Mouse (Mus musculus) stomach, embryonic 16.5 days (tissue): ENCODE results near the gene Spink4. TPM values are rescaled to one million over a fixed set of nuclear protein-coding genes. Genes with fewer than 3 reads are reported as not detected.
"Not testable (repeated sequence)": the region's sequence is repeated elsewhere in the genome, so short reads cannot be mapped to it uniquely, and the experiment has no call there.

ENCODE experiments used
- ATAC-seq: fragments of 200-750 bp; cut with Nextera tagmentation; 2 replicates; pipeline ENCODE4 v1.8.0; 2017; ENCODE audit warnings: moderate number of reproducible peaks, moderate TSS enrichment; ENCODE audit not compliant: insufficient read depth, low FRiP score
- H3K27ac ChIP-seq: fragments of 300-500 bp; sonication (generic); 2 replicates; pipeline ENCODE4 v1.5.1; 2014; ENCODE audit warnings: low read length
- H3K27me3 ChIP-seq: fragments of 300-500 bp; sonication (generic); 2 replicates; pipeline ENCODE4 v1.6.1; 2014; ENCODE audit warnings: low read length, control low read depth, mixed read lengths; ENCODE audit not compliant: control insufficient read depth, insufficient read depth
- H3K36me3 ChIP-seq: fragments of 300-500 bp; sonication (generic); 2 replicates; pipeline ENCODE4 v1.6.1; 2014; ENCODE audit warnings: low read length; ENCODE audit not compliant: control insufficient read depth, insufficient read depth
- H3K4me1 ChIP-seq: fragments of 300-500 bp; sonication (generic); 2 replicates; pipeline ENCODE4 v1.6.1; 2014; ENCODE audit warnings: low read length, control low read depth, mixed read lengths; ENCODE audit not compliant: control insufficient read depth, insufficient read depth
- H3K4me2 ChIP-seq: fragments of 300-500 bp; sonication (generic); 2 replicates; pipeline ENCODE4 v1.6.1; 2014; ENCODE audit warnings: low read depth, low read length, mixed read lengths
- H3K4me3 ChIP-seq: fragments of 300-500 bp; sonication (generic); replicated peaks from 2 replicates; pipeline ENCODE4 v1.5.1; 2014; ENCODE audit warnings: mild to moderate bottlenecking, low read length
- H3K9ac ChIP-seq: fragments of 300-500 bp; sonication (generic); 2 replicates; pipeline ENCODE4 v1.6.1; 2014; ENCODE audit warnings: low read length
- H3K9me3 ChIP-seq: fragments of 300-500 bp; sonication (generic); replicated peaks from 2 replicates; pipeline ENCODE4 v1.6.1; 2016; ENCODE audit warnings: low read length, control low read depth; ENCODE audit not compliant: control insufficient read depth
- WGBS: fragments of 180-500 bp; shearing (Covaris S2); extraction: QIAGEN DNeasy Blood & Tissue Kit; methylation state at CpG from one replicate; pipeline ENCODE4 v1.1.7; 2014; 5-methylcytosine and 5-hydroxymethylcytosine counted together
- polyA plus RNA-seq: library from polyadenylated mRNA; unstranded; fragments of >200 nt; fragmentation: Nextera tagmentation; extraction: Ambion mirVana; gene quantifications from 2 replicates; pipeline ENCODE4 v1.2.1, GENCODE M21; 2015

Spink4 gene
- polyA plus RNA-seq, 1 experiment from 2014 or later, result 40.3 TPM

DNA sequence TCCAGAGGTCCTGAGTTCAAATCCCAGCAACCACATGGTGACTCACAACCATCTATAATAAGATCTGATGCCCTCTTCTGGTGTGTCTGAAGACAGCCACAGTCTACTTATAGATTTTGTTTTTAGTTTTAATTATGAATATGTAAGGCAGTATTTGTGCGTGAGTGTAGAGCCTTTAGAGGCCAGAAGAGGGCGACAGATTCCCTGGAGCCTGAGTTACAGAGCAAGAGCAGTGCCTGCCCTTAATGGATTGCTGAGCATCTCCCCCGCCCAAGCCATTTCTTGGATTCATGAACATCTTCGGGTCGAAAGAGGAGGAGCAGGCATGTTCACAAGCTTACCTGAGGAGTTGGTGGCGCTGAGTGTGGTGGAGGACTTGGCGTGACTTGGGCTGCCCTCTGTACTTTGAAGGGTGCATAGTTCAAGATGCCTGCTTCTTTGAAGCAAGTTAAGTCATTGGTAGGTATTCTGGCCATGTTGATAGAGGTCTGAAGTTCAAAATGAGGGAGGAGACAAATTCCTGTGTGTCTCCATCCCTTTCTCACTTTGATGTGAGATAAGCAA is 3.2 kb upstream of the Spink4 start:
- Histone ChIP-seq H3K4me1 (0 out of 2 replicates have a peak, but pooled peaks cover 3% of the 10 kb centered on the region), H3K27me3 (no peaks in the 10 kb centered on the region), H3K9me3 (no peaks in the 10 kb centered on the region), H3K9ac (no peak overlapping the region), H3K36me3 (no peaks in the 10 kb centered on the region), H3K4me3 (no peak overlapping the region), H3K27ac (no peak overlapping the region), H3K4me2 (no peak overlapping the region)
- no peak for ATAC-seq
- 90% methylated on average over 7 of the region's 7 CpGs for WGBS

DNA sequence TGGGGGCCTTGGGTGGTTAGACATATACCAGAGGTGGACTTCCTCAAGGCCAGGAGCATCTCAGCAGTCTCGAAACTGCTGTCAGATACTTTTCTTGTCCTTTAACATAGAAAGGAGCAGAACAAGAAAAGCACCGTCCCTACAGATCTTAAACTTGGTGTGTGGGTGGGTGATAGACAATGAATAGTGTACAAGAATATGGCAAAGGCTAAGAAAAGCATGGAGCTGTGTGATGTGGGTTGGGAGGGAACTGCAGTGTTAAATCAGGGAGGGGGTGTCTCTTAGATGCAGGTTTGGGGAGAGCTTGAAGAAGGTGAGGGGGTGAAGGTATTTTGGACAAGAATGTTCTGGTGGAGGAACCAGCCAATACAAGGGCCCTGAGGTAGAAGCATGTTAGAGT is 724 bp downstream of the Spink4 start:
- Histone ChIP-seq H3K27me3 (no peaks in the 10 kb centered on the region), H3K9ac (no peak overlapping the region), H3K4me2 (no peak overlapping the region), H3K4me1 (0 out of 2 replicates have a peak, but pooled peaks cover 3% of the 10 kb centered on the region), H3K4me3 (no peak overlapping the region), H3K36me3 (no peaks in the 10 kb centered on the region), H3K9me3 (no peaks in the 10 kb centered on the region), H3K27ac (no peak overlapping the region)
- WGBS, result 71% methylated on average over 2 of the region's 2 CpGs
- ATAC-seq, result no peak

DNA sequence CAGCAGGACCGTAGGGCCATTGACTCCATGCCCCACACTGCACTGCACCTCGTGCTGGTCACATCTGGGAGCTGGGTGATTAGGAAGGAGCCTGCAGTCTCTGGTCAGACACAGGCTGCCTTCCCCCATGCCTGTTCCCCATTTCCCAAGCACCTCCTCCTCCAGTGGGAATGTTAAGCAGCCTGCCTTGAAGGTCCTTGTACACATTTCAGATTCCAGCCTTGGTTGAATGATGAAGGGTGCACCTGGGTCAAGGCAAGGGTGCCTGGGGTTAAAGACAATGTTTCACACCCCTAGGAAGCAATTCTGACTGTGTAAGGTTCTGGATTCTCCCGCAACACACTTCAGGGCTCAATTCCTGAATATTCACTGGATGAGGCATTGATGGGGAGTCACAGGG is 1.4 kb downstream of the Spink4 start:
- Histone ChIP-seq H3K4me1 (0 out of 2 replicates have a peak, but pooled peaks cover 3% of the 10 kb centered on the region), H3K36me3 (no peaks in the 10 kb centered on the region), H3K27me3 (no peaks in the 10 kb centered on the region), H3K9ac (no peak overlapping the region), H3K9me3 (no peaks in the 10 kb centered on the region; the same call in 1 of the 2 replicates), H3K27ac (no peak overlapping the region), H3K4me3 (no peak overlapping the region), H3K4me2 (no peak overlapping the region)
- WGBS, result 51% methylated on average over 3 of the region's 3 CpGs
- no peak for ATAC-seq

GRCm38 (mm10) chr4:40923087-40923651 is 3.3 kb downstream of the Spink4 start:
- no peaks in the 10 kb centered on the region for H3K27me3 ChIP-seq
- no peak overlapping the region for H3K9ac ChIP-seq

GRCm38 (mm10) chr4:40925568-40925967 is 5.7 kb downstream of the Spink4 start:
- no peak for ATAC-seq
- 48% methylated on average over 3 of the region's 3 CpGs for WGBS
- H3K9ac ChIP-seq, result no peak overlapping the region
- no peaks in the 10 kb centered on the region for H3K36me3 ChIP-seq
- H3K4me2 ChIP-seq, result no peak overlapping the region
- H3K27me3 ChIP-seq, result no peaks in the 10 kb centered on the region
- no peaks in the 10 kb centered on the region for H3K4me1 ChIP-seq
- H3K27ac ChIP-seq, result no peak overlapping the region
- H3K9me3 ChIP-seq, result no peaks in the 10 kb centered on the region; the same call in 1 of the 2 replicates
- H3K4me3 ChIP-seq, result no peak overlapping the region

More at GRCm38 (mm10) chr4:40923087-40923651, 3.3 kb downstream of the Spink4 start:
- Histone ChIP-seq H3K36me3 (no peaks in the 10 kb centered on the region), H3K9me3 (no peaks in the 10 kb centered on the region; the same call in 1 of the 2 replicates), H3K4me2 (no peak overlapping the region), H3K27ac (no peak overlapping the region), H3K4me1 (0 out of 2 replicates have a peak, but pooled peaks cover 3% of the 10 kb centered on the region), H3K4me3 (no peak overlapping the region)
- ATAC-seq, result no peak
- WGBS, result 71% methylated on average over 6 of the region's 6 CpGs

DNA sequence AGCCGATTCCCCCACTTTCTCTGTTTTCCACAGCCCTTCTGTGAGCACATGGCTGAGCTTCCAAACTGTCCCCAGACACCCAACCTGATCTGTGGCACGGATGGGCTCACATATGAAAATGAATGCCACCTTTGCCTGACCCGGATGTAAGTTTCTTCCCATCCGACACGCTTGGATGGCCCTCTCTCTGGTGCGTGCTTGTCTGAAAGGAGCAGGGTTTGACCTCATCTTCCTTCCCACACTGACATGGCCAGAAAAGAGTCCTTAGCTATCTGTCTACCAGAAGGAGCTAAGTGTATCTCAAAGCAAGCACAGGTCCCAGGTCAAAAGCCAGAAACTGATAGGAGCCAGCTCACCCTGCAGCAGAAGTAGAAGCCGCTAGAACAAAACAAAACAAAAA is 9.2 kb downstream of the Spink4 start:
- Histone ChIP-seq H3K36me3 (no peaks in the 10 kb centered on the region; the same call in 1 of the 2 replicates), H3K4me3 (no peak overlapping the region), H3K27ac (no peak overlapping the region), H3K27me3 (no peaks in the 10 kb centered on the region), H3K9ac (no peak overlapping the region; the same call in 1 of the 2 replicates), H3K4me2 (no peak overlapping the region), H3K4me1 (no peaks in the 10 kb centered on the region), H3K9me3 (no peaks in the 10 kb centered on the region; the same call in 1 of the 2 replicates)
- 89% methylated on average over 7 of the region's 7 CpGs for WGBS
- ATAC-seq, result no peak

GRCm38 (mm10) chr4:40933694-40934093 is 13.8 kb downstream of the Spink4 start:
- WGBS, result 73% methylated on average over 5 of the region's 5 CpGs
- no peak for ATAC-seq
- Histone ChIP-seq H3K27ac (no peak overlapping the region), H3K4me1 (no peaks in the 10 kb centered on the region), H3K4me3 (no peak overlapping the region), H3K4me2 (no peak overlapping the region), H3K9me3 (no peaks in the 10 kb centered on the region), H3K9ac (no peak overlapping the region), H3K36me3 (peaks cover 23% of the 10 kb centered on the region), H3K27me3 (no peaks in the 10 kb centered on the region)

DNA sequence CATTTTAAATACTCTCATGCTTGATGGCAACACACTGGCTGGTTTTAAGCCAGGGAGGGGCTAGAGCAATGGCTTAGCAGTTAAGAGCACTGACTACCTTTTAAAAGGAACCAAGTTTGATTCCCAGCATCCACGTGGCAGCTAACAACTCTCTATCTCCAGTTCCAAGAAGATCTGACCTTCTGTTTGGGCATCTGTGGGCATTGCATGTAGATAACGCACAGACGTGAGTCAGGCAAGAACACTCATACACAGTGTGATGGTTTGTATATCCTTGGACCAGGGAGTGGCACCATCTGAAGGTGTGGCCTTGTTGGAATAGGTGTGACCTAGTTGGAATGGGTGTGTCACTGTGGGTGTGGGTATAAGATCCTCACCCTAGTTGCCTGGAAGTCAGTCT is 14.5 kb downstream of the Spink4 start:
- peaks cover 29% of the 10 kb centered on the region for H3K36me3 ChIP-seq
- ATAC-seq, H3K27me3 ChIP-seq, H3K4me1 ChIP-seq, H3K27ac ChIP-seq, H3K4me3 ChIP-seq, H3K4me2 ChIP-seq, H3K9me3 ChIP-seq, H3K9ac ChIP-seq: not testable (repeated sequence)
- 77% methylated on average over 3 of the region's 3 CpGs for WGBS

DNA sequence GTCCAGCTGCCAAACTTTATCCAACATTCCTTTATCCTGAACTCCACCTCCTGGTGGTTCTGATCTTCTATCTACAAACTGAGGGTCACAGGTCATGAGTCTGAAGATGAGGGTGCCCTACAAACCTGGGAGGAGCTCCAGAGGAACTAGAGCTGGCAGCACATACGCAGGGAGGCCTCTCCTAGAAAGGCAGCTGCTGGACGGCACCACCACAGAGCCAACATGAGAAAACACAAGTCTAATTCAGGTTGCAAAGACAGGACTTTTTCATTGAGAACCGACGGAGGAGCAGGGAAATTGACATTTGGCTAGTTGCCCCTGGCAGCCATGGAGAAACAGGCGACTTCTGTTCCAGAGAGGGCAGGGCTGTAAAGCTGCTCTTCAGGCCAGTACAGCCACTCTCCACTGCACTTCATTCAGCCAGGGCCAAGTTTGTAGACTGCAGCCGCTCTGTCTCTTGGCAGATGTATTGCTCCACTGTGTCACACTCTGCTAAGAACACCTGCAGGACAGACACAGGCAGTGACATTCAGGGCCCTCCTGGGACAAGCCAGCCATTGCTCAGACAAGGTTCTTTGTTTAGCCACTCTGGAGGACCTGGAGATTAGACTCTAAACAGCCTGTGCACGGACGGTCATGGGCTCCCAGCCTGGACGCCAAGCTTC is 16.5 kb downstream of the Spink4 start:
- Histone ChIP-seq H3K9me3 (peaks cover 10% of the 10 kb centered on the region), H3K4me2 (no peak overlapping the region), H3K36me3 (peaks cover 48% of the 10 kb centered on the region), H3K9ac (no peak overlapping the region), H3K27ac (no peak overlapping the region), H3K27me3 (no peaks in the 10 kb centered on the region), H3K4me1 (no peaks in the 10 kb centered on the region), H3K4me3 (no peak overlapping the region)
- 83% methylated on average over 9 of the region's 9 CpGs for WGBS
- peak; percentile 42; the same call in 1 of the 2 replicates for ATAC-seq
